Mouse (Mus musculus) CH12.LX (cell line): ENCODE data around the gene Traf4. TPM values are rescaled to one million over a fixed set of nuclear protein-coding genes. Genes with fewer than 3 reads are reported as not detected.

Experiments
- DNase-seq: peaks from one replicate; pipeline ENCODE4 v3.0.0-alpha.2; 2013; ENCODE audit errors: extremely low read depth
- H3K27ac ChIP-seq: 2 replicates; pipeline ENCODE4 v1.5.1; 2012; ENCODE audit warnings: low read depth, mild to moderate bottlenecking, control low read depth, moderate library complexity; ENCODE audit not compliant: insufficient read depth
- H3K27me3 ChIP-seq: replicated peaks from 2 replicates; pipeline ENCODE3; 2012; ENCODE audit warnings: inconsistent platforms
- H3K36me3 ChIP-seq, 2 experiments: replicated peaks in 1 of 2; 2 replicates each; pipeline versions ENCODE3 to v1.6.1; 2012; ENCODE audit warnings: inconsistent platforms in 1 of 2, low read length in 1 of 2, mild to moderate bottlenecking in 1 of 2, mixed read lengths in 1 of 2, moderate library complexity in 1 of 2; ENCODE audit not compliant: control insufficient read depth in 1 of 2, insufficient read depth in 1 of 2
- H3K4me1 ChIP-seq, 2 experiments: 2 replicates each; pipeline ENCODE4 v1.6.1; 2012; ENCODE audit warnings: inconsistent platforms in 1 of 2, moderate library complexity in 1 of 2; ENCODE audit not compliant: insufficient read depth in 2 of 2, control insufficient read depth in 1 of 2
- H3K4me2 ChIP-seq: 2 replicates; pipeline ENCODE4 v1.6.1; 2012; ENCODE audit warnings: low read depth, mild to moderate bottlenecking, control low read depth; ENCODE audit not compliant: poor library complexity, insufficient read depth, severe bottlenecking
- H3K4me3 ChIP-seq, 3 experiments: fragments of 150-350 bp in 1 of 3; sonication (generic) in 1 of 3; replicated peaks in 1 of 3; 2 replicates each; pipeline versions ENCODE3 to v1.5.1; 2011 to 2012; ENCODE audit warnings: low read depth in 2 of 3, low read length in 2 of 3, mild to moderate bottlenecking in 2 of 3, moderate library complexity in 2 of 3, control low read depth in 1 of 3, improper control_type of control experiment in 1 of 3, inconsistent platforms in 1 of 3, mixed read lengths in 1 of 3; ENCODE audit not compliant: poor library complexity in 1 of 3
- H3K79me2 ChIP-seq: replicated peaks from 2 replicates; pipeline ENCODE4 v1.6.1; 2012; ENCODE audit warnings: mild to moderate bottlenecking, moderate library complexity; ENCODE audit not compliant: control insufficient read depth, poor library complexity, insufficient read depth, severe bottlenecking; ENCODE audit errors: extremely low read depth
- H3K9ac ChIP-seq: 2 replicates; pipeline ENCODE4 v1.6.1; 2012; ENCODE audit warnings: low read depth, mild to moderate bottlenecking, control low read depth, moderate library complexity; ENCODE audit not compliant: insufficient read depth
- H3K9me3 ChIP-seq: replicated peaks from 2 replicates; pipeline ENCODE3; 2012; ENCODE audit warnings: low read length, inconsistent platforms, mixed read lengths
- ELF1 ChIP-seq: IDR thresholded peaks from 2 replicates; pipeline ENCODE4 v1.6.1; 2014; ENCODE audit warnings: low read depth, mild to moderate bottlenecking, inconsistent platforms, low read length, improper control_type of control experiment
- EP300 ChIP-seq: IDR thresholded peaks from 2 replicates; pipeline ENCODE4 v1.6.1; 2011; ENCODE audit warnings: low read length, improper control_type of control experiment
- ETS1 ChIP-seq: conservative IDR thresholded peaks from 2 replicates; pipeline ENCODE4 v1.6.1; 2012; ENCODE audit warnings: low read depth, mild to moderate bottlenecking, inconsistent platforms, low read length, improper control_type of control experiment, moderate library complexity
- GABPA ChIP-seq: IDR thresholded peaks from 2 replicates; pipeline ENCODE4 v1.6.1; 2012; ENCODE audit warnings: low read depth, low read length, improper control_type of control experiment, inconsistent platforms; ENCODE audit not compliant: insufficient replicate concordance
- IRF4 ChIP-seq: IDR thresholded peaks from 2 replicates; pipeline ENCODE4 v1.6.1; 2014; ENCODE audit warnings: low read depth, mild to moderate bottlenecking, inconsistent platforms, low read length, improper control_type of control experiment
- MAFK ChIP-seq: IDR thresholded peaks from 2 replicates; pipeline ENCODE4 v1.6.1; 2011; ENCODE audit warnings: low read length, improper control_type of control experiment; ENCODE audit not compliant: insufficient replicate concordance
- MAZ ChIP-seq: IDR thresholded peaks from 2 replicates; pipeline ENCODE4 v1.6.1; 2012; ENCODE audit warnings: low read depth, mild to moderate bottlenecking, inconsistent platforms, low read length, improper control_type of control experiment, moderate library complexity
- MEF2A ChIP-seq: IDR thresholded peaks from 2 replicates; pipeline ENCODE4 v1.6.1; 2014; ENCODE audit warnings: low read depth, mild to moderate bottlenecking, inconsistent platforms, low read length, improper control_type of control experiment, borderline replicate concordance
- NELFE ChIP-seq: IDR thresholded peaks from 2 replicates; pipeline ENCODE4 v1.6.1; 2011; ENCODE audit warnings: low read depth, low read length, improper control_type of control experiment
- NRF1 ChIP-seq: IDR thresholded peaks from 2 replicates; pipeline ENCODE4 v1.6.1; 2014; ENCODE audit warnings: low read depth, mild to moderate bottlenecking, inconsistent platforms, low read length, improper control_type of control experiment, moderate library complexity
- POLR2A ChIP-seq: IDR thresholded peaks from 2 replicates; pipeline ENCODE4 v1.6.1; 2011; ENCODE audit warnings: low read depth, mild to moderate bottlenecking, improper control_type of control experiment, low read length
- TCF12 ChIP-seq: IDR thresholded peaks from 2 replicates; pipeline ENCODE4 v1.6.1; 2014; ENCODE audit warnings: low read depth, mild to moderate bottlenecking, inconsistent platforms, low read length, improper control_type of control experiment
- UBTF ChIP-seq: IDR thresholded peaks from 2 replicates; pipeline ENCODE4 v1.6.1; 2012; ENCODE audit warnings: low read depth, mild to moderate bottlenecking, inconsistent platforms, low read length, improper control_type of control experiment, moderate library complexity
- USF1 ChIP-seq: IDR thresholded peaks from 2 replicates; pipeline ENCODE4 v1.6.1; 2014; ENCODE audit warnings: low read depth, mild to moderate bottlenecking, inconsistent platforms, low read length, improper control_type of control experiment
- USF2 ChIP-seq: conservative IDR thresholded peaks from 2 replicates; pipeline ENCODE4 v1.6.1; 2011; ENCODE audit warnings: low read depth, low read length, improper control_type of control experiment
- ZC3H11A ChIP-seq: IDR thresholded peaks from 2 replicates; pipeline ENCODE4 v1.6.1; 2012; ENCODE audit warnings: low read depth, mild to moderate bottlenecking, inconsistent platforms, low read length, improper control_type of control experiment
- dilution Hi-C: fragments of 300-500 bp; cut with MboI; formaldehyde crosslinking; loops from 2 replicates; pipeline ENCODE4 v1.14.3; 2020; ENCODE audit warnings: low sequenced_read_pairs; ENCODE audit not compliant: extremely low pct_unique_long_range_greater_than_20kb, extremely low pct_ligation_motif_present
- in situ Hi-C: fragments of 300-500 bp; cut with MboI; formaldehyde crosslinking; loops from 3 replicates; pipeline ENCODE4 v1.14.3; 2019; ENCODE audit warnings: low sequenced_read_pairs, low pct_ligation_motif_present, low pct_unique_long_range_greater_than_20kb, mixed read lengths
- polyA plus RNA-seq: library from polyadenylated mRNA; unstranded; fragments of >175 nt; gene quantifications from 2 replicates; pipeline ENCODE4 v1.2.1, GENCODE M21; 2012; ENCODE audit warnings: low read depth; ENCODE audit not compliant: insufficient read length
- total RNA-seq, 2 experiments: library from RNA; depleted of rRNA; stranded (reverse); fragments of 300-350 nt in 1 of 2; fragments of >200 nt in 1 of 2; gene quantifications; 2 replicates each; pipeline ENCODE4 v1.2.3; 2012 to 2014

Gene Traf4
- total and polyA plus RNA-seq, 3 experiments: 20.8 to 68.7 (median 55.9) TPM

DNA sequence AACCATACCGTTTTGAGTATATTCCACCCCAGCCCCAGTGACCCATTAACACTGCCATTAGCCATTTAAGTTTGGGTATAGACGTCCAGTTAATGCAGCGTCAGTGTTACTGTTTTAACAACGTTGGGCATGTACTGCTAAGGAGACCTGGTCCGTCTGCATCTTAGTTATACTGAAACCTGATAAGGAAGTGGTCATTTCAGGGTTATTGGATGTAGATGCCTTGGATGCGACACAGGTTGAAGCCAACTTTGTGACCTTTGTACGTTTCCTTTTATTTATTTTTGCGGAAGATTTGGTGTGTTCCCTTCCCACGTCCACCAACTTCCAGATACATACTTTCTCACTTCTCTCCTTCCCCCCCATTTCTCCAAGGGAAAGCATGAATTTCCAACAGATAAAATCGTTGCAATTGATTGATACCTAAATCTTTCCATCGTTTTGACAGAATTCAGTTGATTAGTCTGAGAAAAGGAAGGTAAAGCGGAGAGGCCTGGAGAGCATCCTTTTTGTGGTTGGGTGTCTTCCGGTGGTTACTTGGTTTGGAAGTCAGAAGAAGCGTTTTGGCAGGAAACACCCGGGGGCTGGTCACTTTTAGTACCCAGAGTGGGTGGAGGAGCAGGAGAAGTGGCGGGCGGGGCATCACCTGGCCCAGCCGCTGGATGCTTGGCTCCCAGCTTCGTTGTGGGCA, 50.6 kb downstream of the Traf4 start:
- no peak overlapping the region for H3K27ac ChIP-seq

DNA sequence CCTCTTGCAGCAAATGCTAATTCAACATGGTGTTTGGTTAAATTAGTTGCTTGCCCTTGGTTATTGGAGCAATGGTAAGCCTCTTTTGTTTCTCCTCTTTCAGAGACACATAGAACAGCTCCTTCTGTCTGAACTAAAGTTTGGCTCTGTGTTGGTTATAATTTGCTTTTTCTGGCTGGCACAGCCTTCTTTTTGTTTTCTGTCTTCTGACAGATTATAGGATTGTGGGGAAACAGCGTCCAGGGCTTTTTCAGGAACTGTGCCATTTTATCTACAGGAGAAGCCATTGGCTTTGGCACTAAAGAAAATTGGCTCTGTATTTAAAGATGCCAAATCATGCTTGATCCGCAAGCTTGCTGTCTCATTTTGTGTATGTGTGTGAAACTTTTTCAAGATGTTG, 51.8 kb downstream of the Traf4 start:
- Histone ChIP-seq H3K4me3 (no peak overlapping the region), H3K27ac (no peak overlapping the region), H3K36me3 (peaks cover 7 to 54% of the 10 kb centered on the region in 2 experiments), H3K27me3 (no peaks in the 10 kb centered on the region), H3K4me2 (no peak overlapping the region), H3K4me1 (peaks cover 7 to 66% of the 10 kb centered on the region in 2 experiments), H3K9ac (no peak overlapping the region), H3K79me2 (peaks cover 72% of the 10 kb centered on the region), H3K9me3 (no peaks in the 10 kb centered on the region)
- TF ChIP-seq ELF1: no peak
- no peak for TF ChIP-seq ZC3H11A
- no peak for TF ChIP-seq TCF12
- no peak for TF ChIP-seq MAZ
- TF ChIP-seq IRF4: no peak
- no peak for TF ChIP-seq NELFE
- TF ChIP-seq MEF2A: no peak
- TF ChIP-seq USF2: no peak
- TF ChIP-seq NRF1: no peak
- no peak for TF ChIP-seq MAFK
- TF ChIP-seq EP300: no peak
- no peak for TF ChIP-seq USF1
- in situ Hi-C loops (no loop called here), dilution Hi-C loops (no loop called here)
- no peak for DNase-seq

More for the DNA sequence above, 50.6 kb downstream of the Traf4 start:
- H3K79me2 ChIP-seq: peaks cover 70% of the 10 kb centered on the region
- peaks cover 7 to 74% of the 10 kb centered on the region in 2 experiments for H3K4me1 ChIP-seq
- in situ Hi-C loops: no loop called here
- H3K9me3 ChIP-seq: no peaks in the 10 kb centered on the region
- dilution Hi-C loops: no loop called here
- H3K36me3 ChIP-seq: peaks cover 7 to 51% of the 10 kb centered on the region in 2 experiments
- peak overlapping the region; percentile 3 to 60 (median 43) for H3K4me3 ChIP-seq
- H3K4me2 ChIP-seq: peak overlapping the region; percentile 68
- H3K9ac ChIP-seq: no peak overlapping the region; the same call in 1 of the 2 replicates
- no peak for DNase-seq
- no peak; the same call in 1 of the 2 replicates for TF ChIP-seq UBTF
- no peak for TF ChIP-seq USF1
- no peak for TF ChIP-seq GABPA
- no peak for TF ChIP-seq ETS1
- no peak for TF ChIP-seq ELF1
- TF ChIP-seq IRF4: no peak
- TF ChIP-seq POLR2A: no peak
- no peak for TF ChIP-seq MAFK
- no peak for TF ChIP-seq TCF12
- TF ChIP-seq, all 38 proteins: peak for 0
- no peaks in the 10 kb centered on the region for H3K27me3 ChIP-seq

Other genes starting within 250 kb of the Traf4 start
- 0.04 TPM in 1 of 2 replicates, not detected in the other for gene Sez6, start 234.8 kb downstream of the Traf4 start, total RNA-seq (2012; rRNA removed)
- not detected in 2 replicates for gene Sez6, start 234.8 kb downstream of the Traf4 start, total RNA-seq (2014; rRNA removed)
- 0.45 TPM in 1 of 2 replicates, not detected in the other for gene Sez6, start 234.8 kb downstream of the Traf4 start, polyA plus RNA-seq
- 28.4 and 30.5 TPM in 2 replicates for gene Phf12, start 182.8 kb downstream of the Traf4 start, total RNA-seq (2012; rRNA removed)
- 10.7 and 12.2 TPM in 2 replicates for gene Phf12, start 182.8 kb downstream of the Traf4 start, total RNA-seq (2014; rRNA removed)
- 59.7 and 61.8 TPM in 2 replicates for gene Phf12, start 182.8 kb downstream of the Traf4 start, polyA plus RNA-seq
- gene Dhrs13, start 133.3 kb downstream of the Traf4 start, total RNA-seq (2012; rRNA removed): 37.7 and 39.0 TPM in 2 replicates
- gene Dhrs13, start 133.3 kb downstream of the Traf4 start, total RNA-seq (2014; rRNA removed): 33.6 and 33.7 TPM in 2 replicates
- 20.9 and 21.6 TPM in 2 replicates for gene Dhrs13, start 133.3 kb downstream of the Traf4 start, polyA plus RNA-seq
- 10.1 and 14.7 TPM in 2 replicates for gene Flot2, start 127.7 kb downstream of the Traf4 start, total RNA-seq (2012; rRNA removed)
- 4.3 and 5.2 TPM in 2 replicates for gene Flot2, start 127.7 kb downstream of the Traf4 start, total RNA-seq (2014; rRNA removed)
- 13.1 and 13.4 TPM in 2 replicates for gene Flot2, start 127.7 kb downstream of the Traf4 start, polyA plus RNA-seq
- gene Eral1, start 85.2 kb downstream of the Traf4 start, total RNA-seq (2012; rRNA removed): 40.5 and 41.5 TPM in 2 replicates
- 41.5 and 43.2 TPM in 2 replicates for gene Eral1, start 85.2 kb downstream of the Traf4 start, total RNA-seq (2014; rRNA removed)
- 37.8 and 39.1 TPM in 2 replicates for gene Eral1, start 85.2 kb downstream of the Traf4 start, polyA plus RNA-seq
- 8.7 and 10.0 TPM in 2 replicates for gene Fam222b, start 70.9 kb downstream of the Traf4 start, total RNA-seq (2012; rRNA removed)
- gene Fam222b, start 70.9 kb downstream of the Traf4 start, total RNA-seq (2014; rRNA removed): 3.9 and 5.9 TPM in 2 replicates
- 26.8 and 34.4 TPM in 2 replicates for gene Fam222b, start 70.9 kb downstream of the Traf4 start, polyA plus RNA-seq
- gene Nek8, start 11.1 kb upstream of the Traf4 start, total RNA-seq (2012; rRNA removed): 6.7 and 7.4 TPM in 2 replicates
- gene Nek8, start 11.1 kb upstream of the Traf4 start, total RNA-seq (2014; rRNA removed): 6.1 and 7.1 TPM in 2 replicates
- 8.3 and 9.9 TPM in 2 replicates for gene Nek8, start 11.1 kb upstream of the Traf4 start, polyA plus RNA-seq
- gene Tlcd1, start 11.1 kb upstream of the Traf4 start, total RNA-seq (2012; rRNA removed): 16.4 and 20.3 TPM in 2 replicates
- gene Tlcd1, start 11.1 kb upstream of the Traf4 start, total RNA-seq (2014; rRNA removed): 18.2 and 20.3 TPM in 2 replicates
- gene Tlcd1, start 11.1 kb upstream of the Traf4 start, polyA plus RNA-seq: 15.6 and 19.1 TPM in 2 replicates
- gene Rpl23a, start 18.0 kb upstream of the Traf4 start, total RNA-seq (2012; rRNA removed): 3,714 and 3,939 TPM in 2 replicates
- 3,235 and 3,361 TPM in 2 replicates for gene Rpl23a, start 18.0 kb upstream of the Traf4 start, total RNA-seq (2014; rRNA removed)
- gene Rpl23a, start 18.0 kb upstream of the Traf4 start, polyA plus RNA-seq: 2,992 and 3,119 TPM in 2 replicates
- gene Rab34, start 22.8 kb upstream of the Traf4 start, total RNA-seq (2012; rRNA removed): 0.17 and 0.25 TPM in 2 replicates
- gene Rab34, start 22.8 kb upstream of the Traf4 start, total RNA-seq (2014; rRNA removed): 0.50 TPM in 1 of 2 replicates, not detected in the other
- gene Rab34, start 22.8 kb upstream of the Traf4 start, polyA plus RNA-seq: 0.49 and 1.4 TPM in 2 replicates
- gene Proca1, start 27.8 kb upstream of the Traf4 start, total RNA-seq (2012; rRNA removed): 0.21 TPM in 1 of 2 replicates, not detected in the other
- not detected in 2 replicates for gene Proca1, start 27.8 kb upstream of the Traf4 start, total RNA-seq (2014; rRNA removed)
- gene Proca1, start 27.8 kb upstream of the Traf4 start, polyA plus RNA-seq: 0.40 and 0.46 TPM in 2 replicates
- 95.4 and 119 TPM in 2 replicates for gene Sdf2, start 80.2 kb upstream of the Traf4 start, total RNA-seq (2012; rRNA removed)
- 89.1 and 93.0 TPM in 2 replicates for gene Sdf2, start 80.2 kb upstream of the Traf4 start, total RNA-seq (2014; rRNA removed)
- gene Sdf2, start 80.2 kb upstream of the Traf4 start, polyA plus RNA-seq: 61.4 and 62.8 TPM in 2 replicates
- 65.5 and 71.0 TPM in 2 replicates for gene Supt6, start 80.4 kb upstream of the Traf4 start, total RNA-seq (2012; rRNA removed)
- gene Supt6, start 80.4 kb upstream of the Traf4 start, total RNA-seq (2014; rRNA removed): 29.7 and 30.4 TPM in 2 replicates
- 99.9 and 104 TPM in 2 replicates for gene Supt6, start 80.4 kb upstream of the Traf4 start, polyA plus RNA-seq
- 89.3 and 108 TPM in 2 replicates for gene 2610507B11Rik, start 96.2 kb upstream of the Traf4 start, total RNA-seq (2012; rRNA removed)
- 55.8 and 58.9 TPM in 2 replicates for gene 2610507B11Rik, start 96.2 kb upstream of the Traf4 start, total RNA-seq (2014; rRNA removed)
- gene 2610507B11Rik, start 96.2 kb upstream of the Traf4 start, polyA plus RNA-seq: 96.9 and 97.9 TPM in 2 replicates
- 1.1 and 1.3 TPM in 2 replicates for gene BC030499, start 125.3 kb upstream of the Traf4 start, total RNA-seq (2012; rRNA removed)
- 0.70 and 0.81 TPM in 2 replicates for gene BC030499, start 125.3 kb upstream of the Traf4 start, total RNA-seq (2014; rRNA removed)
- gene BC030499, start 125.3 kb upstream of the Traf4 start, polyA plus RNA-seq: 1.3 and 1.4 TPM in 2 replicates
- 57.0 and 57.2 TPM in 2 replicates for gene Spag5, start 135.9 kb upstream of the Traf4 start, total RNA-seq (2012; rRNA removed)
- gene Spag5, start 135.9 kb upstream of the Traf4 start, total RNA-seq (2014; rRNA removed): 47.7 and 50.4 TPM in 2 replicates
- 81.8 and 92.3 TPM in 2 replicates for gene Spag5, start 135.9 kb upstream of the Traf4 start, polyA plus RNA-seq
- 23.6 and 90.2 TPM in 2 replicates for gene Aldoc, start 157.4 kb upstream of the Traf4 start, total RNA-seq (2012; rRNA removed)
- gene Aldoc, start 157.4 kb upstream of the Traf4 start, total RNA-seq (2014; rRNA removed): 96.5 and 119 TPM in 2 replicates
- gene Aldoc, start 157.4 kb upstream of the Traf4 start, polyA plus RNA-seq: 20.4 and 25.0 TPM in 2 replicates
- gene Pigs, start 162.8 kb upstream of the Traf4 start, total RNA-seq (2012; rRNA removed): 51.2 and 53.1 TPM in 2 replicates
- gene Pigs, start 162.8 kb upstream of the Traf4 start, total RNA-seq (2014; rRNA removed): 25.7 and 26.3 TPM in 2 replicates
- 51.8 and 65.4 TPM in 2 replicates for gene Pigs, start 162.8 kb upstream of the Traf4 start, polyA plus RNA-seq
- 80.5 and 81.6 TPM in 2 replicates for gene Unc119, start 177.9 kb upstream of the Traf4 start, total RNA-seq (2012; rRNA removed)
- gene Unc119, start 177.9 kb upstream of the Traf4 start, total RNA-seq (2014; rRNA removed): 197 and 227 TPM in 2 replicates
- gene Unc119, start 177.9 kb upstream of the Traf4 start, polyA plus RNA-seq: 146 and 173 TPM in 2 replicates
- not detected in 2 replicates for gene Foxn1, start 221.0 kb upstream of the Traf4 start, total RNA-seq (2012; rRNA removed)
- gene Foxn1, start 221.0 kb upstream of the Traf4 start, total RNA-seq (2014; rRNA removed): not detected in 2 replicates
- not detected in 2 replicates for gene Foxn1, start 221.0 kb upstream of the Traf4 start, polyA plus RNA-seq